Mouse (Mus musculus) T-helper 17 cell (primary cell): Measurements from ENCODE around the gene 1700025F22Rik.
"Not testable (repeated sequence)": the region's sequence is repeated elsewhere in the genome, so short reads cannot be mapped to it uniquely, and the experiment has no call there.

Source experiments
- in situ Hi-C, 2 experiments: fragments of 300-600 bp; cut with MboI, MseI; formaldehyde crosslinking; loops; 1 replicate in 1 of 2; 2 replicates in 1 of 2; pipeline ENCODE4 v1.15.1; 2025; ENCODE audit warnings: high pct_unique_total_duplicates in 2 of 2

1700025F22Rik gene

GRCm38 (mm10) chr19:11165172-11165571 lies at the start of gene 1700025F22Rik:
TSS of gene 1700025F22Rik (minus strand) at chr19:11165320.
- in situ Hi-C loops: no loop called here

- in situ Hi-C loops: loop anchor here in 1 of 2 experiments (25.0 kb wide), 1 partner anchor 416 kb away; the partner anchor contains the start of genes Ms4a2 and Ms4a6d
These were observed 31.4 kb upstream of the 1700025F22Rik start, which contains the start of gene Ms4a13 for GRCm38 (mm10) chr19:11196546-11196945. TSS of gene Ms4a13 (minus strand) at chr19:11196737.

- in situ Hi-C loops: loop anchor here in 1 of 2 experiments (25.0 kb wide), 1 partner anchor 420 kb away; the partner anchor contains the start of genes Ms4a2 and Ms4a6d
These were observed 27.4 kb upstream of the 1700025F22Rik start for GRCm38 (mm10) chr19:11192552-11192951.

DNA sequence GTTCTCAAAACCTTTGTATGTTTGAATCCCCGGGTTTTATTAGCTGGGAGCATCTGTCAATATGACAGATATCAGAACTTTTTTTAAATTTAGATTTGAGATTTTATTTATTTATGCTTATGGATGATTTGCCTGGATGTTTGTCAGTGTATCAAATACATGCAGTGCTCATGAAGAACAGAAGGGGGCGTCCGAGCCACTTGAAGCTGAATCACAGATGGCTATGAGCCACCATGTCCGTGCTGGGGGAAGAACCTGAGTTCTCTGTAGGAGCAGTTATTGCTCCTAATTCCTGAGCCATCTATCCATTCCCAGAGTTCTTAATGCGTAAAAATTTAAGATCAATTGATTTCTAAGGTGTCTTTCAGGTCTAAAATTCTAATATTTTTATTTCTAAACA lies 19.0 kb upstream of the 1700025F22Rik start:
- in situ Hi-C loops: loop anchor here in 1 of 2 experiments (25.0 kb wide), 1 partner anchor 428 kb away; the partner anchor contains the start of genes Ms4a2 and Ms4a6d

- in situ Hi-C loops: loop anchor here in 1 of 2 experiments (25.0 kb wide), 1 partner anchor 435 kb away; the partner anchor contains the start of genes Ms4a2 and Ms4a6d
These were observed 12.3 kb upstream of the 1700025F22Rik start for GRCm38 (mm10) chr19:11177464-11177863.

GRCm38 (mm10) chr19:11157890-11158289 lies 7.2 kb downstream of the 1700025F22Rik start:
- in situ Hi-C loops: not testable (repeated sequence)

- in situ Hi-C loops: no loop called here
These were observed 29.8 kb downstream of the 1700025F22Rik start for GRCm38 (mm10) chr19:11135336-11135735.

DNA sequence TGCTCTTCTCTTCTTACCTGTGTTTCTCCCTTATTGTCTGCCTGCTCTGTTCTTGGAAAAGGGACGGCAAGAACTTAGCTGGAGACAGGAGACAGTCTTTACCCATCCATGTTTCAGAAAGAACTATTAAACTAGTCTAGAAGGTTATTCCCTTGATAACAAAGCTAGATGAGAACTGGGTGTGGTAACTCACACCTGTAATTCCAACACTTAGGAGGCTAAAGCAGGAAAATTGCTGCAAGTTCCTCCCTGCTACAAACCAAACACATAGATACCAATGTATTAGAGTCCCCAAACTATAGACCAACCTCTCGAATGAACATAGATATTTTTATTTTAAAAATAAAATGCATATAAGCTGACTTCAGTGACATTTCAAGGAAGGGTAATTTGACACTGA lies 30.3 kb downstream of the 1700025F22Rik start:
- in situ Hi-C loops: loop anchor here in 1 of 2 experiments (5.0 kb wide), 1 partner anchor 442 kb away; no protein-coding TSS in a partner anchor

- in situ Hi-C loops: loop anchor here in 1 of 2 experiments (5.0 kb wide), 1 partner anchor 447 kb away; no protein-coding TSS in a partner anchor
These were observed 34.3 kb downstream of the 1700025F22Rik start, which contains the start of gene 1700017D01Rik for GRCm38 (mm10) chr19:11130776-11131175. TSS of gene 1700017D01Rik (minus strand) at chr19:11130876.

GRCm38 (mm10) chr19:11129702-11130101 lies 35.4 kb downstream of the 1700025F22Rik start:
- in situ Hi-C loops: loop anchor here in 1 of 2 experiments (5.0 kb wide), 1 partner anchor 448 kb away; no protein-coding TSS in a partner anchor

DNA sequence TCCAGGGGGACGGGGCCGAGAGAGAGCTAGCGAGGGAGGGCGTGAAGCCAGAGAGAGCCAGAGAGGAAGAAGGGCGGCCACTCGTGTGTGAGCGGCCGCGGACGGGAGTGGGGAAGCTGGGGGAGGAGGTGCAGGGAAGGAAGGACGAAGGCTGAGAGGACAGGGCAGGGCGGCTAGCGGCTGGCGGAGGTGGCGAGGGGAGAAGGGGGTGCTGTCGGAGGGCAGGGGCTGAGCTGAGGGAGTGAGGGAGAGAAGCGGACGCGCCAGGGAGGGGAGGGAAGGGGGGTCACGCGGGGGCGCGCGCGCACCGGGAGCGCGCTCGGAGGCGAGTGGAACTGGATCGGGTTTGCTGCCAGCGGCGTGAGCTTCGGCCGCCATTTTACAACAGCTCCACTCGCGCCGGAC lies 44.1 kb downstream of the 1700025F22Rik start:
- in situ Hi-C loops: not testable (repeated sequence)

DNA sequence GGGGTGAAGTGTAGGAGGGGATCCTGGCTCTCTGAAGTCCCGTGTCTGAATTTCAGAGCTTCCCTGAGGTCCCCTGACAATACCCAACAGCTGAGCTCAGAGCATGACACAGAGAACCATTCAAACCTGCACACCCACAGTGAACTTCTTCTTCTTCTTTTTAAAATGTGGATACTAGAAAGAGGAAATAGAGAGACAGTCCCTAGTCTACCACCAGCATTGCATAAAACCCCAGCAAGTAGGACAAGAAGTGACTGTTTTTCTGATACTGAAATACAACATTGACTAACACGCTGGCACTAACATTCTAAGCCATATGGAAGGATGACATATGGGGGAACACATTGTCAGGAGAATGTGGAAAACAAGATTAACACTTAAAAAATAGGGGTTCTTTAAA lies 45.8 kb downstream of the 1700025F22Rik start:
- in situ Hi-C loops: no loop called here

GRCm38 (mm10) chr19:11107746-11108145 lies 57.4 kb downstream of the 1700025F22Rik start:
- in situ Hi-C loops: no loop called here

- in situ Hi-C loops: no loop called here
These were observed 63.2 kb downstream of the 1700025F22Rik start for GRCm38 (mm10) chr19:11101880-11102279.

GRCm38 (mm10) chr19:11098401-11098800 lies 66.7 kb downstream of the 1700025F22Rik start:
- in situ Hi-C loops: no loop called here

DNA sequence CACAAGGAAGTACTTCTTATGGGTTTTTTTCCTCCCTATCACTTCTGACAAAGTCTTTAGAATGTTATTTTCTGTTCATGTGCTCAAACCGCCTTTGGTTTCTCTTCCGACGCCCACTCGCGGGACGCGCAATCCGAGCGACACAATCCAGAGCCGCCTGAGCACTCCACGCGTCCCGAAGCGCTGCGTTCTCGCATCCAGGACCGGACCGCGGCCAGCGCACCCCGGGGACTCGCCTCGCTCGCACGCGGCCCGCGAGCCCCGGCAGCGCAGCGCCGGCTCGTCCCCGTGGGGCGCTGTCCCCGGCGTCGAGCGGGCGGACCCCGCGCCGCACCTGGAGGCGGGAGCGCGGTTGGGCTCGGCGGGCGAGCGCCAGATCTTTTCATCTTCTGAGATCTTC lies 73.0 kb downstream of the 1700025F22Rik start:
- in situ Hi-C loops: not testable (repeated sequence)
